Mouse (Mus musculus) lung, postnatal 14 days (tissue): Measurements from ENCODE around the gene Hps6.
"Not testable (repeated sequence)": the region's sequence is repeated elsewhere in the genome, so short reads cannot be mapped to it uniquely, and the experiment has no call there.

Experiments
- DNase-seq: peaks from one replicate; pipeline ENCODE4 v3.0.0; 2021

The Hps6 gene

GRCm38 (mm10) chr19:46003371-46004226 is at the start of gene Hps6:
Gene Hps6 (plus strand): TSS chr19:46003508.
- DNase-seq = peak; percentile 89

- no peak for DNase-seq
Observed at GRCm38 (mm10) chr19:45956736-45957135, 46.6 kb upstream of the Hps6 start.

- no peak for DNase-seq
Observed at GRCm38 (mm10) chr19:45960770-45961169, 42.5 kb upstream of the Hps6 start.

GRCm38 (mm10) chr19:45984379-45984778 is 18.9 kb upstream of the Hps6 start:
- DNase-seq = no peak

- DNase-seq = no peak
Observed at GRCm38 (mm10) chr19:45988238-45988637, 15.1 kb upstream of the Hps6 start.

GRCm38 (mm10) chr19:45991171-45991570 is 12.1 kb upstream of the Hps6 start:
- DNase-seq = no peak

GRCm38 (mm10) chr19:45993441-45993840 is 9.9 kb upstream of the Hps6 start:
- not testable (repeated sequence) for DNase-seq

- DNase-seq = no peak
Observed at GRCm38 (mm10) chr19:45993981-45994737, 9.1 kb upstream of the Hps6 start.

- DNase-seq = no peak
Observed at GRCm38 (mm10) chr19:45997365-45997764, 5.9 kb upstream of the Hps6 start.

- peak; percentile 89 for DNase-seq
Observed at GRCm38 (mm10) chr19:45997785-45998693, 5.3 kb upstream of the Hps6 start, which contains the start of gene Armh3. Gene Armh3 (minus strand): TSS chr19:45998488.

GRCm38 (mm10) chr19:45998694-45999217 is 4.6 kb upstream of the Hps6 start:
- no peak for DNase-seq

- DNase-seq = no peak
Observed at GRCm38 (mm10) chr19:45999378-45999777, 3.9 kb upstream of the Hps6 start.

- no peak for DNase-seq
Observed at GRCm38 (mm10) chr19:46002279-46002678, 1.0 kb upstream of the Hps6 start.

- no peak for DNase-seq
Observed at GRCm38 (mm10) chr19:46004814-46005466, 1.6 kb downstream of the Hps6 start.

GRCm38 (mm10) chr19:46005680-46006079 is 2.4 kb downstream of the Hps6 start:
- DNase-seq = no peak

GRCm38 (mm10) chr19:46014572-46015178 is 11.4 kb downstream of the Hps6 start:
- peak; percentile 93 for DNase-seq

- no peak for DNase-seq
Observed at GRCm38 (mm10) chr19:46016023-46016422, 12.7 kb downstream of the Hps6 start.

- DNase-seq = no peak
Observed at GRCm38 (mm10) chr19:46024959-46025358, 21.7 kb downstream of the Hps6 start.

- no peak for DNase-seq
Observed at GRCm38 (mm10) chr19:46026567-46026966, 23.3 kb downstream of the Hps6 start.

- DNase-seq = no peak
Observed at GRCm38 (mm10) chr19:46028747-46029320, 25.5 kb downstream of the Hps6 start.

GRCm38 (mm10) chr19:46029652-46030051 is 26.3 kb downstream of the Hps6 start:
- DNase-seq = no peak
